Mouse (Mus musculus) thymus, adult 18-20 months (tissue): ENCODE results near the gene Tmem50b.
"Not testable (repeated sequence)": the region's sequence is repeated elsewhere in the genome, so short reads cannot be mapped to it uniquely, and the experiment has no call there.

Experiments used
- DNase-seq, 2 experiments: peaks; one replicate each; pipeline ENCODE4 v3.0.0; 2022; ENCODE audit warnings: mixed read lengths in 2 of 2

Gene Tmem50b

DNA sequence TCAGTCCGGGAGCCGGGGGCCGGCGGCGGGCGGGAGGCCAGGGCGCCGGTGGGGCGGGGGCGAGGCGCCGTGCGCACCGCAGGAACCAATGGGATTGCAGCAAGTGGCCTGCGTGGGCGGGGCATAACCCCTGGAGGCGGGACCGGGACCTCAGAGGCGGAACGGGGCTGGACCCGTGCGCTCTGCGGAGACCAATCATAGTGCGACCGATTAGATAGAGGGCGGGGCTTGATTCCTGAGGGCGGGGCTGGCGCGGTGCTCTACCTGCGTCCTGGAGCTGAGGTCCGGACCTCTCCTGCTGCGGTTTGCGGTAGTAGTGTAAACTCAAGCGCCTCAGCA, at the start of gene Tmem50b:
Gene Tmem50b, minus strand, starts transcription at position 129 of the 339 bp plus-strand sequence.
- DNase-seq = peak; percentile 97 to 98

DNA sequence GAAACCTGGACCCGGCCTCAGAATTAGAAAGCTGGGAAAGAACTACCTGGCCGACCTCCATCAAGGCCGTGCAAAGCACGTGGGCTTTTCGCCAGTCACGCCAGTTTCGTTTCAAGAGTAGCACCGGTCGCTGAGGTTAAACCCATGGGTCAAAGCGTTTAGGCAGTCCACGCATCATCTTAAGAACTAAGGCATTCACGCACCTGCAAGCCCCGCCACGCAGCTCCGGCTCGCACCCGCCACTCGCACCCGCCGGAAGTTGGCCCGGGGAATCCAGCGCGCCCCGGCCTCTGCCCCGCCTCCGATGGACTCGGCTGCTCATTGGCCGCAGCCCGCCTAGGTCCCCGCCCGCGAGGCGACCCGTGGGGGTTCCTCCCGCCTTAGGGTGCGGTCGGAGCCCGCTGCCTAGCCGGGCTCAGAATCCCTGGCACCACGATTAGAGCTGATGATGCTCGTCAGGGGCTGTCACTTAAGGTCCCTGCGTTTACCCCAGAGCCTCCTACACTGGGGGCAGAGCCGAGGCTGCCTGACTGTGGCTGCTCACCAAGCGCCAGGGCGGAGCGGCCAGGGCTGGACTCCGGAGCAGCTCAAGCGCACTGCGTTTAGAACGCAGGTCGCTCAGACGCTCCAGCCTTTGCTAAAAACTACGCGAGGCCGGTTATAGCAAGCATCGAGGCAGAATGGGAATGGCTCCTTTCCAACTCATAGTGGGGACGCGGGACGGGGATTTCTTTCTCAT, 49.2 kb upstream of the Tmem50b start, which contains the start of gene Gart:
Gene Gart, minus strand, starts transcription at position 272 of the 739 bp plus-strand sequence.
- DNase-seq = peak; percentile 91 to 93

DNA sequence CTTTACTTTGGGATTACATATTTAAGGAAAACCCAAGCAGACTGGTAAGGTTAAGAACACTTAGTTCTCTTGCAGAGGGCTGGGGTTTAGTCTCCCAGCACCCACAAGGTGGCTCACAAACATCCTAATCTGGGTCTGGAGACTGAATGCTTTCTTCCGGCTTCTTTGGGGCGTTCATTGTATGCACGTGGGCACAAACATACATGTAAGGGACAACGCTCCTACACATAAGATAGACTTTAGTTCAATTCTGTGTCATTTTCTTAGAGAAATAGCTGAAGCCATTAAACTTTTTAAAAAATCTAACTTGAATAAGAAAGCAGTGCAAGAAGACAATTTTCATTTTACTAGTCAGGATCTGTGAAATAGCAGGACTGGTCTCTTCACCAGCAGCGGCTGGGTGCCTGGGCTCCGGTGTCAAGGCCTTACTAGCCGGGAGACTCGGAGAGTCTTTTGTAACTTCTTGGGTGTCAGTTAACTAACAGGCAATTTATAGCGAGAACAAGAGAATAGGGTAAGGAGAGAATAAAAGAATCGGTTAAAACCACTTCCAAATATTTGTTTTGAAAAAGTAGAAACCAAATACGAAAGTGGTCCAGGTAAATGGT, 48.5 kb upstream of the Tmem50b start:
- DNase-seq = peak in 1 of 2 experiments; percentile 41

DNA sequence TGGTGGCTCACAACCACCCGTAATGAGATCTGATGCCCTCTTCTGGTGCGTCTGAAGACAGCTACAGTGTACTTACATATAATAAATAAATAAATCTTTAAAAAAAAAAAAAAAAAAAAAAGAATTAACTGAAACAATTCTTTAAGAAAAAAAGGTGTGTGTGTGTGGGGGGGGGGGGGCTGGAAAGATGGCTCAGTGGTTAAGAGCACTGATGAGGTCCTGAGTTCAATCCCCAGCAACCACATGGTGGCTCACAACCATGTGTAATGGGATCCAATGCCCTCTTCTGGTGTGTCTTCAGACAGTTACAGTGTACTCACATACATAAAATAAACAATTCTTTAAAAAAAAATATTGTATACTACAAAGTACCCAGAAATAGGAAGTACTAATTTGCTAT, 47.8 kb upstream of the Tmem50b start:
- DNase-seq = not testable (repeated sequence)

DNA sequence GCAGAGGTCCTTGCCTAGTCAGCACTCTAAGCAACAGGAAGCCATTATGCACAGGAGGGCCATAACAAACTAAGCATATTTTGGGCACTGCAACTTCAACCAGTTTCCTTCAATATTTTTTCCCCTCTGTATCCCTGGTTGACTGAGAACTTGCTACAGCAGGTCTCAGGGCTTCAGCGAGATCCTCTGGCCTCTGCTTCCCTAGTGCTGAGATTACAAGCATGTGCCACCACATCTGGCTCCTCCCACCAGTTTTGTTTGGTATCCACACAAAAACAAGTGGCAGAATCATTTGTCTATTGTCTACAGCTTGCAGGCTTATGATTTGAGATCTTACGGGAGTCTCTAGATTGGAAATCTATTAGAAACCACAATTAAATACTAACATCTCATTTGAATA, 47.3 kb upstream of the Tmem50b start:
- no peak for DNase-seq

DNA sequence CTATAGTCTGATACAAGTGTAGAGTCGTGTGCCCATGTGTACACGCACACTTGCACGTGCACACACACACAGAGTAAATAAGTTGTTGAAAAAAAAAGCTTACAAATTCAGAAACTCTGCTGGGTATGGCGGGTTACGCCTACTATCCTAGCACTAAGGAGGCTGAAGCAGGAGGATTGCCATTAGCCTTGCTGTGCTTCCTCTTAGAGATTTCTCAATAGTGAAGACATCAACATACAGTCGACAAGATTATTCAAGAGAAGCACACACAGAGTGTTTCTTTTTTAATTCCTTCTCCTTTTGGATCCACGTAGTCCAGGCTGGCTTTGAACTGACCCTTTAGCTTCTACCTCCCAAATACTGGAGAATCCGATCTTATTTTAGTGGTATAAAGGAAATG, 42.6 kb upstream of the Tmem50b start:
- DNase-seq = no peak

DNA sequence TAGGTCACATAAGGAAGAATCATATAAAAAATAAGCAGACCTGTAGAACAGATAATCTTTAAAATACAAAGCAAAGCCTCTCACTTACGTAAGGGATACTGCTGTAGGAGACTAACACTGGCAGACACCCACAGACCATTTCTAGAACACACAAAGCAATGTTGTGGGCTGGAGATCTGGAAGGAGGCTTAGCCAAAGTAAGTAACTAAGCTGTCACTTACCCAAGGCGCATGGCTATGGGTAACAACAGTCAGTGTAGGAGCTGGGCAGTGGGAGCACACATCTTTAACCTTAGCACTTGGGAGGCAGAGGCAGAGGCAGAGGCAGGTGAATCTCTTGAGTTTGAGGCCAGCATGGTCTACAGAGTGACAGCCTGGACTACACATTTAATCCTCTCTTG, 42.0 kb upstream of the Tmem50b start:
- no peak for DNase-seq

DNA sequence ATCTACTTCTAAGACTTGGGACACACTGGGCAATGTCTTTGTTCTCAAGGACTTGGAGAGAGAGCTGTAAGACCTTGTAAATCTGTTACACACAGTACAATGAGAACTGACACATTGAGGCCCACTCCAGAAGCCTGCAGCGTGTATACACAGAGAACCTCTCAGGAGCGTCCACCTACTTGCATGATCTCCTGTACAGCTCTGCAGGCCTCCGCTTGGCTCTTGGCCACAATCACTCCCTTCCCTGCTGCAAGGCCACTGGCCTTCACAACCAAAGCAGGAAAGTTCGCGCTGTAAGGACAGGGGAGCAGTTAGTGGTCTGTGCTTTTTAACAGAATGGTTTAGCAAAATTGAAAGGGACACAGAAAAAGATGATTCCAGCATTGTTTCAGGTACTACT, 41.6 kb upstream of the Tmem50b start:
- no peak for DNase-seq

DNA sequence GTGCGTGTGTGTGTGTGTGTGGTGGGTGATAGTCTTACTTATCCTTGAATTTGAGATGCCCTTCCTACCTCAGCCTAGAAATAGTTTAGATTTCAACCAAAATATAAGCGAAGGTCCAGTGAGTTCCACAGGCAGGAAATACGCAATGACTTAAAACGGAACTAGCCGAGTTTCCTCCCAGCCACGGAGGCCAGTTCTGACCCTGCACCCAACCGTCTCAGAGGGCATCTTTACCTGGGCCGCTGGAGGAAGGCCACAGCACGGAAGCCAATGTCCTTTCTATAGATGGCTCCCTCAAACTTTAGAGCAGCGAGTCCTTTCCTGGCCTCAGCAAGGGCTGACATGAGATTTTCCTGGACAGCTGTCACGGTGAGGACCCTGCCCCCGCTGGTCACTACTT, 36.0 kb upstream of the Tmem50b start:
- no peak for DNase-seq

DNA sequence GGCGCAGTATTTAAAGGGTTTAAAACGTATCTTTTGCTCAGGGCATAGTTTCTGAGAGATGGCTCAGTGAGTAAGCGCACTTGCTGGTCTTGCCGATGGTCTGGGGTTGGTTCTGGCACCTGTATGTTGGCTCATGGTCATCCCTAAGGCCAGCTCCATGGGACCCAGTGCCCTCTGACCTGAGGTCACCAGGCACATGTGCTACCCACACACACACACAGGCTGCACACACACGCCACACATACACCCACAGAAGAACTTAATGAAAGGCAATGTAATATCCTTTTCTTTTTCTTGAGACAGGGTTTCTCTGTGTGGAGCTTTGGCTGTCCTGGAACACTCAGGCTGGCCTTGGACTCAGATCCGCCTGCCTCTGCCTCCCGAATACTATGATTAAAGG, 35.3 kb upstream of the Tmem50b start:
- DNase-seq = no peak

DNA sequence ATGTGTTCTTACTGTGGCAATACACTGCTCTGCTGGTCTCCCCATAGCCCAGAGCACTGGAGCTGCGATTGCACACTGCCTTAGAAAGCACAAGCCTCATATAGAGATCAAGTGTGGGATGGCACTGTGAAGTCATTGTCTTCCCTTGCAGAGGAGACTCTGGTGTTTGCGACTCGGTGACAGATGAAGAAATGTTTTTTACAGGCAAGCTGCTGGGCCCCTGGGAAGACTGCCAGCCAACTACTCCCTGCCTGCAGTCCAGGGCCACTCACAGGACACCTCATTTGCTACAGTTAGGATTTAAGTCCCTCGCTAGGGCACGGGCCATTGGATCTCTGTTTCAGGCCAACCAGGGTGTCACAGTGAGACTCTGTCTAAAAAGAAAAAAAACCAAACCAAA, 34.8 kb upstream of the Tmem50b start:
- DNase-seq = no peak

DNA sequence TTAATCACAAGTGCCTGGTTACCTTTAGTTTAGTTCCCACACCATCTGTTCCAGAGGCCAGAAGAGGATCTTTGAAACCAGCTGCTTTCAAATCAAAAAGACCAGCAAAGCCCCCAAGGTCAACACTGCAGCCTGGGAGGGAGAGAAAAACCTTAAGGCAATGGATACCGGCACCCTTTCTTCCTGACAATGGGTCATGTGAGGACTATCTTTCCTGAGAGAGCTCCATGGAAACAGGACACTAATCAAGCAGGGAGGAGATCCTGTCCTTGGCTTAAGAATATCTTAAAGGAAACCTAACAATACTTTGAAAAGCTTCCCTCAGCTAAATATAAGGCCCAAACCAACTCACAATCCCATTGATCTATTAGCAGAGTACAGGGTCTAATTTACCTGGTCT, 33.0 kb upstream of the Tmem50b start:
- no peak for DNase-seq

DNA sequence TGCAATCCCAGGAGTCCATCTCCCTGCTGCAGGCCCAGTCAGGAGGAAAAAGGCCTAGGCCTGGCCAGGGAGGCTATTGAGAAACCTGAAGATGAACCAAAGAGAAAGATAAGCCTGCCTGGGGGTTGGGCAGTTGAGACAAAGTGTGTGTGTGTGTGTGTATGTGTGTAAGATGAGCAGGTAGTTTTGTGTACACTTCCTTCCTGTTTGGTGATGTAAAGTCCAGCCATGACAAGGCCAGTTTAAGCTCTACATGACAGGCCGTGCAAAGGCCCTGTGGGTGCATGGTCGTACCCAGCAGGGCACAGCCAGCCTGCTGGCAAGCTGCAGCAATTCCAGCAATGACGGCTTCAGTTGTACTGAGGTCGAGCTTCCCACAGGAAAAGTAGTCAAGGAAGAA, 32.1 kb upstream of the Tmem50b start:
- no peak for DNase-seq

DNA sequence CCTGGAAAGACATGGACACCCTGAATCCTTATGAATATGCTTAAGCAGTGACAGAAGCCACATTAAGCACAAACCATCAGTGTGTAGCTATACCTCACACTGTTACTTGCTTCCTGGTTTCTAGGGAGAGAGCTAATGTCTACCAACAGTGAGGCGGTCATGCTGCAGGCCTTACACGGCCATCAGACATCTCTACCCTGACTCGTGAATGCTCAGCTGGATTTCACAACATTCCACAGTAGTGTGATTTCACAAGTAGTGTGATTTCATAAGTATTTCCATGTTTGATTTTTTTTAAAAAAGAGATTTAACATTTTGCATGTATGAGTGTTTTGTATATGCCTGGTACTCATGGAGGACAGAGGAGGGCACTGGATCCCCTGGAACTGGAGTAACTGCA, 31.1 kb upstream of the Tmem50b start:
- DNase-seq = no peak

DNA sequence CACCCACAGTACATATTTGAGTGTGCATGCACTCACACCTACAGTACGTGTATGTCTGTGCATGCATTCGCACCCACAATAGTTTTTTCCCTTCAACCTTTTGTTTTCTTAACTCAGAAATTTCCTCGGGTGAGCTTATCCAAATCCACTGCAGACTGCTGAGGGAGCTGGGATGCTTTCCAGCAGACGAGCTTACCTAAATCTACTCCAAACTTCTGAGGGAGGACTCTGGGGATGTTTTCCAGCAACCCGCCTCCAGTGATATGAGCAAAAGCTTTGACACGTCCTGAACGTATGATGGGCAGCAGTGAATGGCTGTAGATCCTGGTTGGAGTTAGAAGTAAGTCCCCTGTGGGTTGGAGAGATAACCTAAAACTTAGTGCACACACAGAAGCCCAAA, 30.2 kb upstream of the Tmem50b start:
- DNase-seq = no peak

DNA sequence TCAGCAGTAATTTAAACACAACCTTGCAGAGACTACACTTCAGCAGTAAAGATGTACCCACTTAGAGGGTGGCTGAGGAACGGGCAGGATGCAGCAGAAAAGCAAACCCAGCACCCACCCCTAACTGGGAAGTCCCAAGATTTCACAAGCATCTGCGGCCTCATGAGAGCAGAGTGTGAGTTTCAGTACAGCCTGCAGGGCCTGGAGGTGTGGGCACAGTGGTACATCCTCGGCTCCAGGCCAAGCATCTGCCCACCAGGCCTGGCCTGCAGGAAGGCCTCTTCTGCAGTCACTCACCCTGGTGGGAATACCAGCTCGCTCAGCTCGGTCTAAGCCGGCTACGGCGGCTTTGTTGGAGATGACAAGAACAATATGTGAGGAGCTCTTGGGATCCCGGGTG, 25.5 kb upstream of the Tmem50b start:
- DNase-seq = no peak

DNA sequence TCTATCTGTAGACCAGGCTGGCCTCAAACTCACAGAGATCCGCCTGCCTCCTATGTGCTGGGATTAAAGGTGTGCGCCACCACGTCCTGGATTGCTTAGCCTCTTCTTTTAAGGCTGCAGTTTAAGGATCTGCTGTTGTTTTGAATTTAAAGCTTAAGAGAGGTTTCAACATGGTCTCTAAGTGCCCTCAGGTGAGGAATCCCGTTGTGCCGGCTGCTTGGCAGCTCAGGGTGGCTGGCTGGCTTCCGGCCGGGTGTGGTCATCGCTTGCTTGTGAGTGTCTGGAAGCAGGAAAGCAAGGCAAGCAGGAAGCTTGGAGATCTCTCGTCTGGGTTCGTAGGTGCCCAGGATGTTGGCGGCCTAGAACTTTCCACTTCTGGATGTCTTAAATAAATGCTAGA, 23.4 kb upstream of the Tmem50b start:
- DNase-seq = no peak

DNA sequence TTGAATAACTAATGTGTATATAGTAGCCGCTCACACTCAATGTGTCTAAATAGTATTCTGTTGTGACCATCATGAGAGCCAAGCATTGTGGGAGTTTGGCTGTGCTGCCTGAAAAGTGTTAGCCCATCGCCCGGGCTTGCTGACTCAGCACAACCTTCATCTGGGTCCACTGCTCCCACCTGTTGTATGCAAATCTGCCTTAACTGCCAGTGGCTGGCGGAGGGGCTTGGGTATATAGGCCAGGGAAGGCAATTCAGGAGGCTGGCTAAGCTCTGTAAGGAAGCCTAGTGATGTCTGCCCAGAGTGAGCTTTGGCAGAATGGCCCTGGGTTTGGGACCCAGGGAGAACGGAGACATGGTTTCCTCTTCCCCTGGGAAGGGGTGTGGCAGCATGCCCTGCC, 22.6 kb upstream of the Tmem50b start:
- no peak for DNase-seq

DNA sequence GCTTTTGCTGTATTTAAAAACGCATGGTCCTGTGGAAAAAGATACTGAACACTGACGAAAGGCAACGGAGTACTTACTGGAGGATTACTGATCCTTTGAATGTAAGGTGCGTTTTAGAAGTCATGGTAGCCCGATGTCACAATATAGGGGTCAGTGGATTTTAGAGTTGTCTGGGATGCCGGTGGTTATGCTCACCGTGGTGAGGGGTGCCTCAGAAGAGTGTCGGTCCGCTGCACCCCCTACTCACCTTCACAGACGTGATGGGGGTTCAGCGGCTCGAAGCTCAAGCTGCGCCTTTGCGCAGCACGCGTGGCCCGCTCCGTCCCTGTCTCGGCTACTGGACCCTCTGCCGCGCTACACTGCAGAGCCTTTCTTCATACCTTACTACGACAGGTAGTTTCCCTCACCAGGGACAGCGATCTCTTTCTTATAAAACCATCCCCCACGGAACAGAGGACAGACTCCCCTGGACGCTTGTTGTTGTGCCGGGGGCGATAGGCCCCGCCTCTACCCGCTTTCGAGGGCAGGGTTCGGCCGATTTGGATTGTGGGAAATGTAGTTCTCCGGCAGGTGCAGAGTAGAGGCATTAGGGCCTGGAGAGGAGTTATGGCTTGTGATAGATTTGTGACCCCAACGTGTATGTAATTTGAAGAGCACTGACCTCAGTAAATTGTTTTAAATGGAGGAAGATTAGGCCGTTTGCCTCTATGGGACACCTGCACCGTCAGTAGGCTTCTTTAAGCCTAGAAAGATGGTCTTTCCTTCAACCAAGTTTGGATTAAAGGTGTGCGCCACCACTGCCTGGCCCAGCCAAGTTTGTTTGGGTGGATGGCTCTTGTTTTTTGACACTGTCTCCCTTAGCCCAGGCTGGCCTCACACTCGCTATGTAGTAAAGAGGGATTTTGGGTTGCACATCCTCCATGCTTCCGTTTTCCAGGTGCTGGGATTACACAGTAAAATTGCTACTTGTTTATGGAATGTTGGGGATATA, 21.2 kb upstream of the Tmem50b start, which contains the start of gene Dnajc28:
Gene Dnajc28, minus strand, starts transcription at position 516 of the 991 bp plus-strand sequence.
- DNase-seq = peak; percentile 71 to 74

DNA sequence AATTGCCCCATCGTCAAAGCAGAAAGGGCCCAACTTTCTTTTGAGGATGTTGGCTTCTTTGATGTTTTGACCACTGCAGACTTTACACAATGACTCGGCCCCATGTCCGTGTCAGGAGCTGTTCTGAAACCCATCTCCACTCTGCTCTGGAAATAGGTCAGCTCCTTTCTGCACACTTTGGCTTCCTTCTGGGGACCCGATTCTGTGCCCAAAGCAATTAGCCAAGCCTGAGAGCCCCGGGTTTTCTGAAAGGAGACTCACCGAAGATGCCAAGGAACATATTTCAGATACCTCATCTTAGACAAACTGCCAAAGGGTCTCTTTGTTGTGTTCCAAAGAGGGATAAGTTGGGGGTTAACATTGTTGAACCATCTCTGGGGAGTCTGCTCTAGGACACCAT, 17.0 kb upstream of the Tmem50b start:
- DNase-seq = no peak

DNA sequence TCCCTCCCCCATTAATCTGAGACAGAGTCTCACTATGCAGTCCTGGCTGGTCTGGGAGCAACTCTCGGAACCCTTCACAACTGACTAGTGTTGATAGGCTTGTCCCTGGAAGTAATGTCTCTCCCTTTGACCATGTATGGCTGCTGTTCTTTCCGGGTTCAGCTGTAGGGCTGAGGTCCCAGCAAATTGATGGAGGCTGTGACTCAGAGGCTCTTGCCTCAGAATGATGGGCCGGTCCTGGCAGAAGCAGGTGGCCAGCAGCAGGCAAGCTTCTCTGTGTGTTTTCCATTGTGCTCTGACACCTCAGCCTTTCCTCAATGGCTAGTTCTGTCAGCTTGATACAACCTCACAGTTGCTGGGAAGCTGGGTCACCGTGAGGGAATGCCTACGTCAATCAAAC, 14.9 kb upstream of the Tmem50b start:
- no peak for DNase-seq

DNA sequence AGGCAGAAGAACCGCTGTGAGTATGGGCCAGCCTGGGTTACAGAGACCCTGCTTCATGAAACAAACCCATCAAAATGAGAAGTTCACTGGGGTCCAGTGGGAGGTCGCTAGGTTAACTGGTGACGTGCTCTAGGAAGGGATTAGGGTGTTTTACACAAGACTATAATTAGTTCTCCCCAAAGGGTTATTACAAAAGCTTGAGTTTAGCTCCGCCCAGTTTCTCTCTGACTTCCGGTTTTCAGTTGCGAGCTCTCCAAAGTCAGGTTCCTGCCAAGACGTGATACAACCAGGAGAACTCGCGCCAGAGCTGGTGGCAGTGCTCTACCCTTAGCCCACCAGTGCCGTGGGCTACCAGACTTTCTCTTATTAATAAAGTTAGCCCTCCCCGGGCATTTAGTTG, 13.6 kb upstream of the Tmem50b start:
- no peak for DNase-seq

DNA sequence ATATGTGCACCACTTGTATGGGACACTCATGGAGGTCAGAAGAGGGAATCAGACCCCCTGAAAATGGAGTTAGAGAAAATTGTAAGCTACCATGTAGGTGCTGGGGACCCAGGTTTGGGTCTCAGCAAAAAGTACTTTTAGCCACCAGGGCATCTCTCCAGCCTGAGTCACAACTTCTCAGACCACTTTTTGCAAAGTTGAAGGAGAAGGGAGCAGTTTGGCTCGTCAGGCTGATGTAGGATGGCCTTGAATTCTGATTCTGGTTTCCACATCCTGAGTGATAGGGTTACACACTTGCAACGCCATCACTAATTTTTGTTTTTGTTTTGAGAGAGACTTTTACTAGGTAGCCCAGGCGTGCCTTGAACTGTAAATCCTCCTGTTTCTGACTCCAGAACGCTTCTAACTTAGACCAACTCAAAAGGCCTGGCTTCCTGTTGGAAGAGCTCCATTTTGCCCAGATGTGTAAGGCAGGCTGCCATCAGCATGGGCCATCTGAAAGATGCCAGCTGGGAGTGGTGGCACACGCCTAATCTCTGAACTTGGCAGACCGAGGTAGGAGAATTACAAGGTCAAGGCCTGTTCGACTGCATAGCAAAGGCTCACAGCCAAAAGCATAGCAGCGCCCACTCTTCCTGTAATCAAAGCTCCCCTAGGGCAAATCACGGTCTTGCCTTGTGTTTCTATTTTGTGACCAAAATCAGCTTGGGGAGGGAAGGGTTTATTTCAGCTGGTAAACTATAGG, 12.1 kb upstream of the Tmem50b start:
- no peak for DNase-seq
